Mouse (Mus musculus) liver, postnatal 0 days (tissue): ENCODE data around the gene Nell1.

Experiments used
- CTCF ChIP-seq: sonication (generic); IDR thresholded peaks from 2 replicates; pipeline ENCODE4 v1.5.1; 2016; ENCODE audit warnings: antibody characterized with exemption, low read depth
- EP300 ChIP-seq: IDR thresholded peaks from 2 replicates; pipeline ENCODE4 v1.6.1; 2016; ENCODE audit warnings: antibody characterized with exemption, low read depth, mild to moderate bottlenecking

GRCm38 (mm10) chr7:49946691-49947090 is 28.0 kb upstream of the Nell1 start:
- TF ChIP-seq CTCF (no peak), EP300 (no peak)
